Mouse (Mus musculus) C2C12 (cell line): ENCODE data around the gene AW822073. TPM values are rescaled to one million over a fixed set of nuclear protein-coding genes. Genes with fewer than 3 reads are reported as not detected.

Experiments used
- H3K27me3 ChIP-seq: one replicate; pipeline ENCODE4 v1.6.1; 2011; ENCODE audit not compliant: control insufficient read depth, insufficient read depth, insufficient read length
- H3K36me3 ChIP-seq: one replicate; pipeline ENCODE4 v1.6.1; 2011; ENCODE audit not compliant: control insufficient read depth, insufficient read depth
- H3K4me3 ChIP-seq: one replicate; pipeline ENCODE4 v1.5.1; 2011; ENCODE audit warnings: mild to moderate bottlenecking, control low read depth; ENCODE audit not compliant: poor library complexity, insufficient read depth, severe bottlenecking
- H3K79me2 ChIP-seq: one replicate; pipeline ENCODE4 v1.6.1; 2011; ENCODE audit not compliant: control insufficient read depth, insufficient read depth
- H3K79me3 ChIP-seq: one replicate; pipeline ENCODE4 v1.6.1; 2011; ENCODE audit warnings: low read depth, control low read depth
- H3ac ChIP-seq: one replicate; pipeline ENCODE3; 2011; ENCODE audit warnings: low read depth; ENCODE audit not compliant: control insufficient read depth, insufficient read length
- CEBPB ChIP-seq: IDR thresholded peaks from one replicate; pipeline ENCODE4 v1.6.1; 2011; ENCODE audit warnings: low read depth, mild to moderate bottlenecking, control low read depth, moderate library complexity
- CTCF ChIP-seq: IDR thresholded peaks from one replicate; pipeline ENCODE4 v1.5.1; 2011; ENCODE audit not compliant: control insufficient read depth, insufficient read depth, insufficient read length
- FOSL1 ChIP-seq: IDR thresholded peaks from one replicate; pipeline ENCODE4 v1.8.0; 2011; ENCODE audit warnings: mild to moderate bottlenecking, low read length; ENCODE audit not compliant: poor library complexity, insufficient read depth, severe bottlenecking
- MAX ChIP-seq: IDR thresholded peaks from one replicate; pipeline ENCODE4 v1.6.1; 2011; ENCODE audit warnings: mild to moderate bottlenecking, control low read depth
- MYOD1 ChIP-seq: IDR thresholded peaks from one replicate; pipeline ENCODE4 v1.6.1; 2011; ENCODE audit warnings: low read depth; ENCODE audit not compliant: control insufficient read depth, insufficient read length
- MYOG ChIP-seq: IDR thresholded peaks from one replicate; pipeline ENCODE4 v1.6.1; 2011; ENCODE audit not compliant: control insufficient read depth, insufficient read length; ENCODE audit errors: extremely low read depth
- USF1 ChIP-seq: IDR thresholded peaks from one replicate; pipeline ENCODE4 v1.6.1; 2011; ENCODE audit warnings: low read depth, mild to moderate bottlenecking, control low read depth, moderate library complexity
- polyA plus RNA-seq: library from polyadenylated mRNA; unstranded; fragments of >200 nt; fragmentation: generic; extraction: Trizol; gene quantifications from one replicate; pipeline ENCODE4 v1.2.1, GENCODE M21; 2012; ENCODE audit warnings: missing spikeins

Gene AW822073
- polyA plus RNA-seq, 1 experiment, result not detected

- Histone ChIP-seq H3K79me3 (no peaks in the 10 kb centered on the region), H3ac (no peak overlapping the region), H3K79me2 (no peaks in the 10 kb centered on the region), H3K36me3 (no peaks in the 10 kb centered on the region), H3K4me3 (no peak overlapping the region), H3K27me3 (peaks cover 3% of the 10 kb centered on the region)
- TF ChIP-seq CEBPB, result no peak
- no peak for TF ChIP-seq USF1
- TF ChIP-seq MAX, result no peak
- no peak for TF ChIP-seq MYOG
- no peak for TF ChIP-seq MYOD1
- TF ChIP-seq CTCF, result no peak
- TF ChIP-seq FOSL1, result no peak
Observed at GRCm38 (mm10) chr10:58211213-58211612, 13.5 kb downstream of the AW822073 start.

DNA sequence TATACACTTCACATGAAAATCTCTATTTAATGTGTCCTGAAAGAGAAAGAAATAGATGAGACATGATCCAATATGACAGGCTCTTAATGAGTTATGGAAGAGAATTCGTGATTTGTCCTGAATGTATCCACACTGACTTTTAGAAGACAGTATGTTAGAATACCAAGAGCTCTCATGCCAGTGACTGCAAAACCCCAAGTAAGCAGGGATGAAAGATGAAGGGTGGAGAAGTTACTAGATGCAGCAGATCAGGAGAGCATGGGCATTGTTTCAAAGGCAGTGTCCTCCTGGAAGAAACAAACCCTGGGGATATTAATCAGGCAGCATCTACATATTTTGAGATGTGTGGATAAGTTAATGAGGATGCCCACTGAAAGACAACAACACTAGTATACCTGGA is 14.2 kb downstream of the AW822073 start:
- Histone ChIP-seq H3K4me3 (no peak overlapping the region), H3ac (no peak overlapping the region), H3K36me3 (no peaks in the 10 kb centered on the region), H3K79me3 (no peaks in the 10 kb centered on the region), H3K27me3 (peaks cover 3% of the 10 kb centered on the region), H3K79me2 (no peaks in the 10 kb centered on the region)
- TF ChIP-seq MYOD1 (no peak), CTCF (no peak), USF1 (no peak), MAX (no peak), FOSL1 (no peak), MYOG (no peak), CEBPB (no peak)

DNA sequence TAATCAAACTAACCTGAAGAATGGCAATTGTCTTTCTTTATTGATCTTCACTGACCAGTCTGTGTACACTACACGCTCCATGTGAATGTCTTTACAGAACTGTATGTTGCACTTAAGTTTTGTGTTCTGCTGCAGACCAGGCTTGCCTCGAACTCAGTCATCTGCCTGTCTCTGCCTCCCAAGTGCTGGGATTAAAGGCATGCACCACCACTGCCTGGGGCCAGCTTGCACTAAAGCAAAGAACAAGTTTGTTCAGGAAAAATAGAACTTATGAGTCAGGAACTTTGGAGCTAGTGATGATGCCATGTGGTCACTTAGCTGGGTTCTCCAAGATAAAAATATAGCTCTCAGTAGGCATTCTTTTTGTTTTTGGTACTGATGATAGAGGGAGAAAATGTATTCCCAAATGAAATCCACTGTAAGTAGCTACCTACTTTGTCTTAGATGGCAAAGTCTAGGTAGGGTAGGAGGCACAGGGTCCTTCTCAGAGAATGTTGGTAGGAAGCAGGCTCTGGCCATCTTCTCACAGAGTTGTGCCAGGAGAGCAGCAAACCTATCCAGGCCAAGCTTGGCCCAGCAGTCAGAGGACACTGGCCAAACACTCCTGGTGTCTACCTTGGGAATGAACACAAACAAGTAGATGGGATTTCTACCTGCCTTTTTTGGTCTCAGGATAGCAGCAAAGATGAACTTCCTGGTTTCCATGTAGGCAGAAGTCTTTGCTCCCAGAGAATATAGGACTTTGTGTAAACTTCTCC is 14.8 kb downstream of the AW822073 start:
- Histone ChIP-seq H3K36me3 (no peaks in the 10 kb centered on the region), H3K27me3 (peaks cover 3% of the 10 kb centered on the region), H3K79me3 (no peaks in the 10 kb centered on the region), H3K4me3 (no peak overlapping the region), H3K79me2 (no peaks in the 10 kb centered on the region), H3ac (no peak overlapping the region)
- TF ChIP-seq CEBPB (no peak), USF1 (no peak), CTCF (no peak), MYOD1 (no peak), MAX (no peak), MYOG (no peak), FOSL1 (no peak)

DNA sequence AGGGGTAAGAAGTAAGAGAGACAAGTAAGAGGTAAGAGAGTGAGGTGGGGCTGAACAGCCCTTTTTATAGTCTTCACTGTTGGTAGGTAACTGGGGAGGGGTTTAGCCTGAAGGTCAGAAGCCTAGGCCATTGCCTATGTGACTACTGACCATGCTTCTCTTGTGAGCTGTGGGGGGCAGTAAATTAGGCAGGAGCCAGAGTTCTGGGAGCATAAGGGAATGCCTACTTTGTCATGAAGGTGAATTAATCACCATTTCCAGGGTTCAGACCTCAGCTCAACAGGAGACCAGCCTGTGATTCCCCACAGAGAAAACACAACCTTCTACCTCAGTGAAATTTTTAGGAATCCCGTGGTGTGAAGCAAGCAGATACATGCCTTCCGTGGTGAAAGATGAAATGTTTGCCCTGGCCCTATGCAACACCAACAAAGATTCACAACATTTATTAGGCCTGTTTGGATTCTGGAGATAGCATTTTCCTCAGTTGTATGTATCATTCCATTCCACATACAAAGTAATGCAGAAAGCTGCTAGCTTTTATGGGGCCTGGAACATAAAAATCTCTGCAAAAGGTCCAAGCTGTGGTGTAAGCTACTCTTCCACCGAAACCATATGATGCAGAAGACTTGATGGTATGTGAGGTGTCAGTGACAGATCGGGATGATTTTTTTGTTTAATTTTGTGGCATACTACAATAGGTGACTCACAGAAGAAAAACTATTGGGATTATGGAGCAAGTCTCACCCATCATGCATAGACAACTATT is 17.9 kb downstream of the AW822073 start:
- Histone ChIP-seq H3ac (no peak overlapping the region), H3K4me3 (no peak overlapping the region), H3K27me3 (no peaks in the 10 kb centered on the region), H3K79me3 (no peaks in the 10 kb centered on the region), H3K79me2 (no peaks in the 10 kb centered on the region), H3K36me3 (no peaks in the 10 kb centered on the region)
- no peak for TF ChIP-seq MYOG
- TF ChIP-seq CEBPB, result no peak
- no peak for TF ChIP-seq MAX
- no peak for TF ChIP-seq CTCF
- no peak for TF ChIP-seq FOSL1
- TF ChIP-seq MYOD1, result no peak
- no peak for TF ChIP-seq USF1

- H3K36me3 ChIP-seq, result no peaks in the 10 kb centered on the region
- no peaks in the 10 kb centered on the region for H3K79me3 ChIP-seq
- no peaks in the 10 kb centered on the region for H3K27me3 ChIP-seq
- no peak overlapping the region for H3ac ChIP-seq
- TF ChIP-seq MYOD1 (no peak), MYOG (no peak), USF1 (no peak), CEBPB (no peak), FOSL1 (no peak), CTCF (no peak), MAX (no peak)
- H3K79me2 ChIP-seq, result no peaks in the 10 kb centered on the region
- H3K4me3 ChIP-seq, result no peak overlapping the region
Observed at GRCm38 (mm10) chr10:58205986-58206385, 18.7 kb downstream of the AW822073 start.

Other genes with a start within 250 kb of the AW822073 start
- not detected for gene Duxf3, start 7.7 kb upstream of the AW822073 start, polyA plus RNA-seq
- gene Gm4981, start 11.8 kb upstream of the AW822073 start, polyA plus RNA-seq, result not detected
- 4.1 TPM for gene Gcc2, start 30.6 kb upstream of the AW822073 start, polyA plus RNA-seq
- 20.9 TPM for gene Lims1, start 98.5 kb upstream of the AW822073 start, polyA plus RNA-seq
- 8.4 TPM for gene Ranbp2, start 222.0 kb upstream of the AW822073 start, polyA plus RNA-seq